Mouse (Mus musculus) heart, embryonic 15.5 days (tissue): ENCODE measurements around the gene Cped1. TPM values are rescaled to one million over a fixed set of nuclear protein-coding genes. Genes with fewer than 3 reads are reported as not detected.

Source experiments
- ATAC-seq: fragments of 200-750 bp; cut with Nextera tagmentation; replicated peaks from 2 replicates; pipeline ENCODE4 v1.8.0; 2017; ENCODE audit warnings: low read depth, moderate TSS enrichment; ENCODE audit not compliant: insufficient number of reproducible peaks, insufficient read depth, low FRiP score
- H3K27ac ChIP-seq: fragments of 300-500 bp; sonication (generic); 2 replicates; pipeline ENCODE4 v1.5.1; 2015; ENCODE audit warnings: mild to moderate bottlenecking, inconsistent platforms
- H3K27me3 ChIP-seq: fragments of 300-500 bp; sonication (generic); 2 replicates; pipeline ENCODE4 v1.6.1; 2015; ENCODE audit warnings: inconsistent platforms
- H3K36me3 ChIP-seq: fragments of 300-500 bp; sonication (generic); 2 replicates; pipeline ENCODE4 v1.6.1; 2015; ENCODE audit warnings: mild to moderate bottlenecking, inconsistent platforms
- H3K4me1 ChIP-seq: fragments of 300-500 bp; sonication (generic); replicated peaks from 2 replicates; pipeline ENCODE4 v1.6.1; 2015; ENCODE audit warnings: inconsistent platforms
- H3K4me2 ChIP-seq: fragments of 300-500 bp; sonication (generic); 2 replicates; pipeline ENCODE4 v1.6.1; 2015; ENCODE audit warnings: inconsistent platforms, mild to moderate bottlenecking, moderate library complexity
- H3K4me3 ChIP-seq: fragments of 300-500 bp; sonication (generic); 2 replicates; pipeline ENCODE4 v1.5.1; 2015; ENCODE audit warnings: mild to moderate bottlenecking, inconsistent platforms
- H3K9ac ChIP-seq: fragments of 300-500 bp; sonication (generic); 2 replicates; pipeline ENCODE4 v1.6.1; 2015; ENCODE audit warnings: mild to moderate bottlenecking, inconsistent platforms
- H3K9me3 ChIP-seq: fragments of 300-500 bp; sonication (generic); replicated peaks from 2 replicates; pipeline ENCODE4 v1.6.1; 2016; ENCODE audit warnings: inconsistent platforms
- WGBS: fragments of 180-500 bp; shearing (Covaris S2); methylation state at CpG from one replicate; pipeline ENCODE4 v1.1.7; 2015; ENCODE audit warnings: mixed read lengths; 5-methylcytosine and 5-hydroxymethylcytosine counted together
- polyA plus RNA-seq: library from polyadenylated mRNA; unstranded; fragments of >200 nt; fragmentation: Nextera tagmentation; extraction: Ambion mirVana; gene quantifications from 2 replicates; pipeline ENCODE4 v1.2.1, GENCODE M21; 2015

Gene Cped1
- polyA plus RNA-seq, 1 experiment from 2014 or later, result 4.7 TPM

DNA sequence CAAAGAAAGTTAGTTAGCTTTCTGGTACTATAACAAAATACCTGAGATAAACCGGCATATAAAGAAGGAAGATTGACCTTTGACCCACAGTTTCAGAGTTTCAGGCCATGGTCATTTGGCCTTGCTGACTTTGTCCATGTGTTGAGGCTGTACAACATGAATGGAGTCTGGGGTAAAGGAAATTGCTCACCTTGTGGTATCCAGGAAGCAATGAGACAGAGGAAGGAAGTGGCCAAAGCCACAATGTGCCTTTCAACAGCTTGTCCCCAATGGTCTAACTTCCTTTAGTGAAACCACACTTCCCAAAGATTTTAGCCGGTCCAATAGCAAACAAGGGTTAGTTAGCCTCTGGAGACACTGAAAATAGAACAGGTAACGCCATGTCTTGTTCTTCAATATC is 65.8 kb downstream of the Cped1 start:
- ATAC-seq, result no peak
- H3K27me3 ChIP-seq, result no peaks in the 10 kb centered on the region

GRCm38 (mm10) chr6:22053014-22053413 is 67.3 kb downstream of the Cped1 start:
- Histone ChIP-seq H3K4me1 (peaks cover 4% of the 10 kb centered on the region; the same call in 1 of the 2 replicates), H3K4me3 (no peak overlapping the region), H3K36me3 (no peaks in the 10 kb centered on the region), H3K9me3 (no peaks in the 10 kb centered on the region), H3K27ac (no peak overlapping the region), H3K9ac (no peak overlapping the region), H3K4me2 (no peak overlapping the region), H3K27me3 (no peaks in the 10 kb centered on the region)
- ATAC-seq, result no peak
- 89% methylated on average over 3 of the region's 3 CpGs for WGBS

More for the DNA sequence above, 65.8 kb downstream of the Cped1 start:
- Histone ChIP-seq H3K4me2 (no peak overlapping the region), H3K4me1 (peaks cover 4% of the 10 kb centered on the region; the same call in 1 of the 2 replicates), H3K9me3 (no peaks in the 10 kb centered on the region), H3K27ac (no peak overlapping the region), H3K9ac (no peak overlapping the region), H3K36me3 (no peaks in the 10 kb centered on the region), H3K4me3 (no peak overlapping the region)
- 75% methylated on average over 3 of the region's 3 CpGs for WGBS

- Histone ChIP-seq H3K36me3 (no peaks in the 10 kb centered on the region), H3K4me3 (no peak overlapping the region), H3K27me3 (no peaks in the 10 kb centered on the region), H3K4me1 (no peaks in the 10 kb centered on the region), H3K9ac (no peak overlapping the region), H3K27ac (no peak overlapping the region), H3K9me3 (no peaks in the 10 kb centered on the region), H3K4me2 (no peak overlapping the region)
- 49% methylated on average over 4 of the region's 4 CpGs for WGBS
- ATAC-seq, result no peak
Measured at GRCm38 (mm10) chr6:22064341-22064740, 78.6 kb downstream of the Cped1 start.

- H3K4me2 ChIP-seq, result peak overlapping the region; percentile 38; the same call in 1 of the 2 replicates
- H3K4me1 ChIP-seq, result no peaks in the 10 kb centered on the region
- 74% methylated on average over 15 of the region's 15 CpGs for WGBS
- H3K27ac ChIP-seq, result no peak overlapping the region
- no peaks in the 10 kb centered on the region for H3K27me3 ChIP-seq
- H3K36me3 ChIP-seq, result no peaks in the 10 kb centered on the region
- no peak for ATAC-seq
- H3K9ac ChIP-seq, result no peak overlapping the region
- no peak overlapping the region for H3K4me3 ChIP-seq
- no peaks in the 10 kb centered on the region for H3K9me3 ChIP-seq
Measured at GRCm38 (mm10) chr6:22070603-22071322, 85.0 kb downstream of the Cped1 start.

DNA sequence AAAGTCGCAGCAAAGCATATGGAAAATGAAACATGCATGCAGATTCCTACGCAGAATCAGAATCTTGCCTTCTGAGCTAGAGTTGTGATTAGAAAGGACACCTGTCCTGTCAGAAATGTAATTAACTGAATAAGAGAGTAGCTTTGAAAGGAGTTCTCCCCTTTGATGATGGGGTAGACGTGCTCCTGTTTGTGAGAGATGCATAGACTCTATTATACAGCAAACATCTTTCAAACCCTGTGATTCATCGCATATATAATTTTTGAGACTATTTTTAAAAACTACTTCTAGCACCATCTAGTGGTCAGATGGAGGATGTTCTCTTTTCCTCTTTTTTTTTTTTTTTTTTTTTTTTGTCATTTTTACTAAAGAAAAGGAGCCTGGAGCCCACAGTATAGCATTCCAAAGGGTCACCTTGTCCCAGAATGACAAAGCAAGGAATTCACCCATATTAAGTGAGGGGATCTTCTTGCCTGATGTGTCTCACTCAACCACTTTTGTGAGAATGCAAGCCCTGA is 85.7 kb downstream of the Cped1 start:
- H3K27me3 ChIP-seq, result no peaks in the 10 kb centered on the region
- H3K4me2 ChIP-seq, result peak overlapping the region; percentile 38; the same call in 1 of the 2 replicates
- ATAC-seq, result no peak
- H3K4me3 ChIP-seq, result no peak overlapping the region
- 35% methylated on average over 4 of the region's 4 CpGs for WGBS
- no peaks in the 10 kb centered on the region for H3K9me3 ChIP-seq
- no peak overlapping the region for H3K9ac ChIP-seq
- H3K27ac ChIP-seq, result no peak overlapping the region
- no peaks in the 10 kb centered on the region for H3K36me3 ChIP-seq
- H3K4me1 ChIP-seq, result no peaks in the 10 kb centered on the region

DNA sequence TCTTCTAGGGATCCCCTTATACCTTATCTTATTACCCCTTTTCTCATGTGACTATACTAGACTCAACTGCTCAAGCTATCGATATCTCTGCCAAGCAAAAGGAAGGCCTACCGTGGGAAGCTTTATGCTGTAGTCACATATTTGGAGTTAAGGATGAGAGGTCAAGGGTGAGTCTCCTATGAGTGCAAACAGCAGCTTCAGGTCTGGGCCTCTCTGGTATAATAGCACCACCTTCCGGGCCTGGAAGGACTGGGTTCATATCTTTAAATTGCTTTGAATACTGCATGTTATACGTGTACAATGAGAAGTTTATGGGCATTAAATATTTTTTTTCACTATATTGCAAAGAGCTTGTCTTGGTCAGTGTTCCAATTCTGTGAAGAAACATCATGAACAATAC is 87.0 kb downstream of the Cped1 start:
- no peak overlapping the region for H3K4me3 ChIP-seq
- H3K4me1 ChIP-seq, result no peaks in the 10 kb centered on the region
- H3K27me3 ChIP-seq, result no peaks in the 10 kb centered on the region
- no peak for ATAC-seq
- H3K9ac ChIP-seq, result no peak overlapping the region
- no peaks in the 10 kb centered on the region for H3K36me3 ChIP-seq
- no peak overlapping the region for H3K4me2 ChIP-seq
- no peak overlapping the region for H3K27ac ChIP-seq
- H3K9me3 ChIP-seq, result no peaks in the 10 kb centered on the region
- 65% methylated on average over 4 of the region's 4 CpGs for WGBS

- Histone ChIP-seq H3K4me3 (no peak overlapping the region), H3K4me1 (no peaks in the 10 kb centered on the region), H3K27me3 (no peaks in the 10 kb centered on the region), H3K9me3 (no peaks in the 10 kb centered on the region), H3K9ac (no peak overlapping the region), H3K4me2 (no peak overlapping the region), H3K27ac (no peak overlapping the region), H3K36me3 (no peaks in the 10 kb centered on the region)
- WGBS, result 74% methylated on average over 5 of the region's 5 CpGs
- no peak for ATAC-seq
Measured at GRCm38 (mm10) chr6:22074232-22075083, 88.7 kb downstream of the Cped1 start.

- H3K4me2 ChIP-seq, result no peak overlapping the region
- H3K4me1 ChIP-seq, result no peaks in the 10 kb centered on the region
- H3K27ac ChIP-seq, result no peak overlapping the region
- H3K9me3 ChIP-seq, result no peaks in the 10 kb centered on the region
- no peaks in the 10 kb centered on the region for H3K36me3 ChIP-seq
- H3K4me3 ChIP-seq, result no peak overlapping the region
- H3K27me3 ChIP-seq, result no peaks in the 10 kb centered on the region
- 84% methylated on average over 7 of the region's 7 CpGs for WGBS
- H3K9ac ChIP-seq, result no peak overlapping the region
- no peak for ATAC-seq
Measured at GRCm38 (mm10) chr6:22078686-22079264, 93.1 kb downstream of the Cped1 start.

GRCm38 (mm10) chr6:22086056-22086455 is 100.3 kb downstream of the Cped1 start:
- Histone ChIP-seq H3K27me3 (no peaks in the 10 kb centered on the region), H3K4me3 (no peak overlapping the region), H3K27ac (no peak overlapping the region), H3K9me3 (no peaks in the 10 kb centered on the region), H3K9ac (no peak overlapping the region), H3K36me3 (no peaks in the 10 kb centered on the region), H3K4me2 (no peak overlapping the region), H3K4me1 (no peaks in the 10 kb centered on the region)
- no peak for ATAC-seq
- 76% methylated on average over 5 of the region's 5 CpGs for WGBS

DNA sequence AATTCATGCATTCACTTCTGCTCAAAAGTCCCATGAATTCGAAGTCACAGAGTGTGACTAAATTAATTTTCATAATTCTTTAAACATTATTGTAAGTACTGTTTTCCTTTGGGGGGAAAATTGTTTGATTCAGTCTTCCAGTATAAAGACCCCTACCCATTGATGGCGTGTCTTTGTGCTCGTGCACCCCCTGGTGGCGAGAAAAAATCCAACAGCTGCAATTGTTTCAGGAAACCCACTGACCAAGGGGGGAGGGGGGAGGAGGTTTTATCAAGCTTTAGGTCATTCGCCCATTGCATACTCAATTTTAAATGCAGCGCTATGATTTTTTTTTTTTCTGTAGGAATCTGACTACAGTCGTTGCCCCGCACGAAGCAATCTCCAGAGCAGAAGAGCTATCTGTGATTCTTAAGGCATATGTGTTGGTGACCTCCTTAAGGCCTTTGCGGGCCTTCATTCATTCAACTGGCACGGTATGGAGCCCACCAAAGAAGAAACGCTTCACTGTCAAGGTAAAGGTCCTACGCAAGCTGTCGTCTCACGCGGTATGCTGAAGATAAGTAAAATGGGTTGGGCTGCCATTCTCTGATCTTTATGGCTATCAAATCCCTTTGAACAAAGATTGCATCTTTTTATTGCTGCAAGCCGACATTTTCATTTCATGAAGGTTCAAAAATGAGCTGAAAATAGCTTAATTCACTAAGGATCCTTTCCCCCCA is 102.8 kb downstream of the Cped1 start:
- no peak for ATAC-seq
- Histone ChIP-seq H3K27ac (no peak overlapping the region), H3K4me1 (no peaks in the 10 kb centered on the region), H3K9ac (no peak overlapping the region), H3K27me3 (no peaks in the 10 kb centered on the region), H3K4me3 (no peak overlapping the region), H3K9me3 (no peaks in the 10 kb centered on the region), H3K4me2 (no peak overlapping the region), H3K36me3 (no peaks in the 10 kb centered on the region)
- 48% methylated on average over 17 of the region's 17 CpGs for WGBS

GRCm38 (mm10) chr6:22091773-22092172 is 106.1 kb downstream of the Cped1 start:
- H3K4me3 ChIP-seq, result no peak overlapping the region
- no peaks in the 10 kb centered on the region for H3K4me1 ChIP-seq
- no peak overlapping the region for H3K9ac ChIP-seq
- no peak overlapping the region for H3K27ac ChIP-seq
- no peaks in the 10 kb centered on the region for H3K36me3 ChIP-seq
- WGBS, result 53% methylated on average over 5 of the region's 5 CpGs
- H3K4me2 ChIP-seq, result no peak overlapping the region
- no peaks in the 10 kb centered on the region for H3K27me3 ChIP-seq
- no peaks in the 10 kb centered on the region for H3K9me3 ChIP-seq
- ATAC-seq, result no peak
